Mouse (Mus musculus) G1E (cell line): ENCODE results near the gene Praf2.

ENCODE experiments used
- CTCF ChIP-seq: IDR thresholded peaks from 2 replicates; pipeline ENCODE4 v1.5.1; 2012; ENCODE audit warnings: low read depth, low read length, inconsistent platforms, mixed read lengths
- GATA1 ChIP-seq: IDR thresholded peaks from 2 replicates; pipeline ENCODE4 v1.6.1; 2012; ENCODE audit warnings: borderline replicate concordance, low read length, inconsistent platforms, mixed read lengths
- GATA2 ChIP-seq: IDR thresholded peaks from 2 replicates; pipeline ENCODE4 v1.6.1; 2012; ENCODE audit warnings: low read depth, low read length, inconsistent platforms, borderline replicate concordance
- POLR2AphosphoS5 ChIP-seq: IDR thresholded peaks from 2 replicates; pipeline ENCODE4 v1.6.1; 2012; ENCODE audit warnings: low read depth, low read length, inconsistent platforms; ENCODE audit not compliant: insufficient replicate concordance
- TAL1 ChIP-seq: conservative IDR thresholded peaks from 2 replicates; pipeline ENCODE4 v1.6.1; 2012; ENCODE audit warnings: low read depth, low read length, inconsistent platforms, mixed read lengths

DNA sequence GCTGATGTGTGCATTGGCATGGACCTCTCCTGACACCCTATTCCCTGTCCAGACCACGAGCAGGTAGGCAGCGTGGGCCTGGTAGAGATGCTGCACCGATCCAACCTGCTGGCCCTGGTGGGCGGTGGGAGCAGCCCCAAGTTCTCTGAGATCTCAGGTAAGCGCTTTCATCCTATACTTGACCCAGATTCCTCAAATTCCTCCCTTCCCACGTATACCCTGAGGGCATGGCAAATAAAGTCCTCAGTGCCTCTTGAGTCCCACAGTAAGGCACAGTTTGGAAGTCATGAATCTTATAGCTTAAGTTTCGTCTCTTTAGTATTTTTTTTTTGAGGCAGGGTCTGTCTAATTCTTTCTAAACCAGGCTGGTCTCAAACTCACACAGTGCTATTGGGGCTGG lies 4.1 kb upstream of the Praf2 start:
- TF ChIP-seq POLR2AphosphoS5: no peak
- TF ChIP-seq CTCF: no peak
- no peak for TF ChIP-seq GATA1
- no peak for TF ChIP-seq TAL1
- no peak for TF ChIP-seq GATA2
